Mouse (Mus musculus): ENCODE data around the gene Fggy.

Fggy gene

DNA sequence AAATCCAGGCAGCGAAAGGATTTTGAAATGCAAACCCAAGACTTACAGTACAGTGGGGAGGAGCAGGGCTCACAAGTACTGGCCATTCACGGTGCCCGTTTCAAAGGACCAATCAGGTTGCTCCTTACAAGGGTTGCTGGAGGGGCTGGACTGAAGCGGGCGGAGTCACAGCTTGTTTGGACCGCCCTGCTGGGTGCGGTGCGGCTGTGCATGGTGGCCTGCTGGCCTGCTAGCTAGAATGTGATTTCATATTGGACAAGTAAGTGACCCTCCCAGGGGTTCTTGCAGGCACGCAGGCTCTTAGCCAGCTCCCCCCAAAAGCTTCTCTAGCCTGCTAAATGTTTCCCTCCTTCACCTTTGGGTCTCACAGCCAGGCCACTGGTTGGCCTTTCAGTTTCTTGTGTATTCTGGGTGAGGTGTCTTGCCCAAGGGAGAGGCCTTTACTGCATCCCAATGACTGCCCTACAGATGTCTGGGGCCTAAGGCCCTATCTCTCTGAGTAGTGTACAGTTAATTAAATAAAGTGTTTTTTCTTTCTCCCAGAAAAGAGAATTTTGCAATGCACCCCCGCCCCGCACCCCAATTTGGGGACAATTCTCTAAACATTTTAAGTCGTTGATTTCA is at the start of gene Fggy:
Fggy (plus strand) TSS at position 175 of the 624 bp plus-strand sequence.
- peak; percentile 97 to 99 for DNase-seq

DNA sequence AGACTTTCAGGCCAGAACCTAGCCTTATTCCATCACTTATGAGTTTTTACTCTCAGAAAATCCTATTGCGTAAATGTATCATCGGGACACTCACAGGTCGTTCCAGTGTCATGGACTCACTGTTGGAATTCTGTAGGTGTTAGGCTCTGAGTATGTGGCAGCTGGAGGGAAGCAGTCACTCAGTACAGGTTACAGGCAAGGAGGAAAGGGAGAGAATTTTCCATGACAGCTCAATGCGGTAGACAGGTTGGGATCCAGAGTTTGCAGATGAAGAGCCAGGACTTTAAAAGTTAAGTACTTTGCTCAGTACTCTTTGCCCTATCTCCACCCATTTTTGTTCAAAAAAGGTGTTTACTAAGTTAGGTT is 49.4 kb upstream of the Fggy start:
- no peak for DNase-seq

DNA sequence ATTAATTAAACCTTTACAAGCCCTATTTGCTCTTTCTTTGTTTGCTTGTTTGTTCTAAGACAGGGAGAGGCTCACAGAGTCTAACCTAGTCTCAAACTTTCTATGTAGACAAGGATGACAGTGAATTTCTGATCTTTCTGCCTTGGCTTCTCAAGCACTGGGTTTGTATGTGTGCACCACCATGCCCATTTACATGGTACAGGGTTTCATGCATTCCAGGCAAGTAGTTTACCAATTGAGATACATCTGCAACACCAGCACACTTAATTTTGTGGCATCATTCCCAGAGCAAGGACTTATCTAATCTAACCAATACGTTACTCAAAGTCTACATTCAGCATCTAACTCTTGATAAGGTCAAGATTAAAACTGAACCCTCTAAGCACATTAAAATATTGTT is 38.9 kb upstream of the Fggy start:
- no peak for DNase-seq

DNA sequence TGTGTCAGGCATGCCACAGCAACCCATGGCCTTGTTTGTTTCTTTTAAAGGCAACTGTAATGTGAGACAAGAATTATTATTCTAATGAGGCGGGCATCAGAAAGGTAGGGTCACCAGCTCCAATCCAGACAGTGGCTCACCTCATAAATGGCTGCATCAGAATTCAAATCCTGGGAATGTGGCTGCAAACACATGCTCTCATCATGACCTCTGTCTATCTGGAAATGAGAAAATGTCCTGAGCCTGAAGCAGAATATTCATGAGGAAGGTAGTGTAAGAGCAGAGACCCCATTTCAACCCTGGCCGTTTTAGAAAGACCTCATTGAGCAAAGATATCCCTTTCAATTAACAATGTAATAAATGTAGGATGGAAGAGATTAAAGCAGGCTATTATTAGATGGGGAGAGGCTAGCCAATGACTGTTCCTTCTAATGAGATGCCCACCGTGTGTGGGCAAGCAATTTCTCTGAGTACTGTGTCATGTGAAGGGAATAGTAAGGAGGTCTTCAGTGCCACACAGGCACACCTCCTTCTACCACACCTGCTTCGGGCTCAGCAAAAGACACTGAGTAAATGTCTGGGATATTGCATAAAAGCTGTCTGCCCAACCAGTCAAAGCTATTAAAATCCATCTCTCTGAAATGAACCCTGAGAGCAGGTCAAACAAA is 37.2 kb upstream of the Fggy start:
- DNase-seq, result no peak

DNA sequence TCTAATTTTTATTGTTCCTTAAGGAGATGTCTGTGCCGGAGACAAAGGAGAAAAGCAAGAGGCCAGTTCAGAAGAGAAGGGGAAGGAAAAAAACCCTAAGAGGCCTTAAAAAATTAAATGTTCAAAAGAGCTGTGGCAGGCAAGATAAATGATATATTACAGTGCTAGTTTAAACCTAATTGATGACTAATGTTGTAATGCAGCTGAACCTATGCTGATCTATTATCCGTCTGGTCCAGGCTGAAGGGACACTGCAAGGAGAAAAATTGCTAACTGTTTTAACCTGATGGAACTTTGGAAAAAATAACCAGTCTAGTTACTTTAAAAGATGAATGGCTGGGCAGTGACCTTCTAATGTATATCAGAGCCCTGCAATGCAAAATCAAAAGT is 36.7 kb upstream of the Fggy start:
- no peak for DNase-seq

DNA sequence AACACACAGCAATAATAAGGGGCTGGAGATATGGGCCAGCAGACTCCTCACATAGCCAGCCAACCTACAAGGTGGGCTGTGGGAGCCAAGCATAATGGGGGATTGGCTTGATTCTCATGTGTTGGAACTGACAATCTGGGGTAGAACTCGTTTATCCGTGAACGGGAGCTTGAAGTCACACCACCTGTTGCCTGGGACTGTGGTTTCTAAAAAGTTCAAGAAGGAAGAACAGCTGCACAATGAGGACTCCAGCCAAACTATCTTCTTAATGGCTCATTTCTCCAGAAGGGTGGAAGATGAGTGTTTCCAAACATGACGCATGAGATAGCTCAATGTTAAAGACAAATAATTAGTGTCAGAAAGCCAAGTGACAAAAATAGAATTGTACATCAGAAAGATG is 30.7 kb upstream of the Fggy start:
- no peak for DNase-seq

DNA sequence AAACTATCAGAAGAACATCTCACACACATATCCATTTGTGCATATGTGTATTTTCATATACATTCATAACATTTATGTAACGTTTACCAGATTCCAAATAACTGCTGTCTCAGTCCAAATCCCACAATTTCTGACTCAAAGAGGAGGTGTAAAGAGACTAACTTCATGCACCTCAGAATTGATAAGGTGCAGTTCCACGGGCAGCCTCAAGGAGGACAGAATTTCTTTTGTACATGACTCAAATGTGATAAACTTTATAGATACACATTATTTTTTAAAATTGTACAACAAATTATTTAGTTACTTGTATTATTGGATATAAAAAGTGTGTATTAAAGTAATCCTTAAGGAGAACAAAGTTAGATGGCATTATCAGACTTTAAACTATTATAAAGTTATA is 26.6 kb upstream of the Fggy start:
- DNase-seq, result no peak

DNA sequence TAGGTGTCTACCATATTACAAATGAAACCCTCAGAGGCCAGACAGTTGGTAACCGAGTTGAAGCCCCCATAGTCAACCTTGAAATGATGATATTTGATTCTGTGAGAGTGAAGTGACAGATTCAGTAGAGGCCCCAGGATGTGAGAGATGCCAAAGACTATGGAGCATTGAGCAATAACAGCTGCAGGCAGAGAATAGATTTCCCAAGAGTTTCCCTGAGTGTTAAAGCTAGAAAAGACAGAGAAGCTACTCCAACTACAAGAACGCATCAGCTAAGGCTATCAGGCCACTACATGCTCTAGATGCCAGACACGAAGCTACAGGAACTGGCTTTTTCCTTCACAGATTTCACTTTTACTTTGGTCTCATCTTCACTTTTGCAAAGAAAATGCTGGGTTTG is 23.4 kb upstream of the Fggy start:
- no peak for DNase-seq

DNA sequence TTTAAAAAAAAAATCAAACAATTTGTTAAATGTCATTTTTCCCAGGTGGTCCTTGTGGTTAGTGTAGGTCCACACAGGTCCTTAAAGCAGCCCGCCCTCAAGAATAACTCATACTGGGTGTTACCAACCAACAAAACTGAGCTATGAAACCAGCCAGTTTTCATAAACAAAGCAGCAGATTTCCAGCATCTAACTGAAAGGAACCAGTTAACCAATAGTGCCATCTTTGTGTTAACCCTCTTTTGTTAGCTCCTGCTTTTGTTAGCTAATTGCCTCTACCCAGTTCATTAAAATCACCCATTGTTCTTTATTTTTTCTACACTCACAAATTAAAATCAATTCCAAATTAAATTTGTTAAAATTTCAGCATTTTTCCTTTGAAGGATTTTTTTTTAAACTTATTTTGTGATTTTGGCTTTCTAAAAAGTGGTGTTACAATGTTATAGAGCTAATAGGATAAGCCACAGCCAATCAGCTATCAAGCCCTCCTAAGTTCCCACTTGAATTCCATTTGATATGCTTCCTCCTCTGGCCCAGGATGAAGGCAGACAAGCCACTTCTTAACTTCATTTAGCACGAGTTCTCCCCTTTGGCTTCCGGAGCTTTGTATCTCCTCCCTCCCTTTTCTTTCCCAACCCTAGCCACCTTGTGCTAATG is 15.8 kb upstream of the Fggy start:
- no peak for DNase-seq

DNA sequence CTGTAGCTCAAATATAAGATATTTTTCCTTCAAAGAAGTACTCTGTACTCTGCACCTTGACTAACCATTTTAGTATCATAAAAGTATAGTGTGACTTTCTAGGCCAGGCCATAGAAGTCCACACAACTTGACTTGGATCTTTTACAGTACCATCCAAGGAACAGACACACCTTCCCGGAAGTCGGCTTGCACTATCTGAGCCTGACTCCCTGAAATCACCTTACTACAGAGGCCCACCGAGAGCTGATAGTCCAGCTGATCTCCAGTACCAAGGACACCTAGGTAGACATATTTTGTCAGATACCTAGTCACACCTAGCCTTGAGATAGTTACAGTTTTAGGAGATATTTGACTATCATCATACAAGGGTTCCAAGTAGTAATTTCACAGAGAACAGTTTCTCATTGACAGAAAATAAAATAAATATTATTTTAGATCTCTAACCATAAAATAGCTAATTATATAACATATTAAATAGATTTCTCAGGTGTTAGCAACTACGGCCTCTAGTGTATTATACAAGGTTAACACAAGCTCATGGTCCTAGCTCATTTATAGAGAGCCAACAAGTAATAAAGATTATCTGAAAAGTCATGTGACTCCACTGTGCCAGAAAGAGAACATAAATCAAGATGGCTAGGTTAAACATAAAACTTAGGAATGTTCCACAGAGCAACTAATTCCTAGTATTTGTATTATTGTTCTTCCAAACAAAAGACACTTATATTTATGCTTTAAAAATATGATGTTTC is 15.1 kb upstream of the Fggy start:
- DNase-seq, result no peak

DNA sequence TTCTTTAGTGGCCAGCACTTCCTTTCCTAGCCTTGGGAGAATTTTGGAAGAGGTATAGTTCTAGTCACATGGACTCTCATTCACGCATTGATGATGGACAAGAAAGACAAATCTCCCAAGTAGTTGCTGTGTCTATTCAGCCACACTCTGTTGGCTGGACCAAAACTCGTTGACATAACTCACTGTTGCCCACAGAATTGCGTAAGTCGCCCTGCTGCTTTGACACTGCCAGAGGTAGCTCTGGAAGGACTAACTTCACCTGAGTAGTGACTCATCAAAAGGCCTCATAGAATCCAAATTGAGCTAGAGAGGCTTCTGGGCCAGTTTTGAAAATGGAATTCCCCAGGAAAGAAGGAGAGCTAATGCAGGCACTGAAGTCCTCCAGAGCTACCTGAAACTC is 13.8 kb upstream of the Fggy start:
- DNase-seq, result no peak

DNA sequence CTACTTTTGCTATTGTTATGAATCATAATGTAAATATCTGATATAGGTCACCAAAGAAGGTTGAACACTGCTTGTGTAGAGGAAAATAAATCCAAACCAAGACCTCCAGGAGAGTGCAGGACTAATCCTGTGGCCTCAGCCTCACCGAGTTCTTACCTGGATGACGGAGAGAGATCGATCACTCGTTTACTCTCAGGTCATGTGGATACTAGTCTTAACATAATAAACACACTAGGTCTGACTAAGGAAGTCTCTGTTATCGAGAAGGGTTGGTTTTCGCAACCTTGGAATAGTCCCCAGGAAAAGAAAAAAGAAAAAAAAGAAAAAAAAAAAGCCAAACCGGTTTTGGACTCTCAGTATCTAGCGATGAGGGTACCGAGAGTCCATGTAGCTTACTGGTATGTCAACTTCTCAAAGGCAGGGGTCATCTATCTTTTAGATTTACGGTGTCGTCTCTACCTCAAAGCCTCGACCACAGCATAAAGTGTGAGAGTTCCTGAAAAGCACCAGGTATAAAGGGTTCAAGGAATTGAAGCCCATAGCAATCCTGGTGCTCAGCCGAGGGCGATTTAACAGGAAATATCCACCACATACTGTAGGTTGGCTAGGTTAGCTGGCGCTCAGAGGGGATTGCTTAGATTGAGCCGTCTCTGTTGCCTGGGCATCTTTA is 509 bp upstream of the Fggy start:
- no peak for DNase-seq

DNA sequence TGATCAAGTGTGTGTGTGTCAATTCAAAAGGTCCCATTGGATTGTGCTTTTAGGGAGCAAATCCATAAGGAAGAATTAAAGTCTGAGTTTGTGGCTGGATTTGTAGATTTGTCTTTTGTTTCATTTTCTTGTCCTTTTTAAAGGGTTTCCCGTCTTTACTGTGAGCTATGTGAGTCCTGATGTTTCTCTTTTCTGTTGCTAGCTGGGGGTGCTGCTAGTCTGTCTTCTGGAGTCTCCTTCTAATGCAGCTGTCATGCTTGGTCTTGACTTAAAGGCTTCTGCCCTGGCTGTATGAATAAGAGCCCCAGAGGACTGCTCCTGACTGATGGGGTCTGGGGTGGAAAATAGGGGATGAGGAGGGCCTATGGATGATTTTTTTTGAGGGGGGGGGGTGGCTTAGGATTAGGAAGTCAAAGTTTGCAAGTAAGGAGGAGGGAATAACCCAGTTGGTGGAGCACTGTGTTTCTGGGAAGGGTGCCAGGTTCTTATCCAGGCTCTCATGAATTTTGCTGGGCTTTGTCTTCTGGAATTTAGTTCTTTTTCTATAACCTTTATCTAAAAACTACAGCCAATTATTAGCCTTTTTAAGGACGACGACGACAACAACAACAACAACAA is 1.1 kb downstream of the Fggy start:
- peak; percentile 29 to 35 for DNase-seq

DNA sequence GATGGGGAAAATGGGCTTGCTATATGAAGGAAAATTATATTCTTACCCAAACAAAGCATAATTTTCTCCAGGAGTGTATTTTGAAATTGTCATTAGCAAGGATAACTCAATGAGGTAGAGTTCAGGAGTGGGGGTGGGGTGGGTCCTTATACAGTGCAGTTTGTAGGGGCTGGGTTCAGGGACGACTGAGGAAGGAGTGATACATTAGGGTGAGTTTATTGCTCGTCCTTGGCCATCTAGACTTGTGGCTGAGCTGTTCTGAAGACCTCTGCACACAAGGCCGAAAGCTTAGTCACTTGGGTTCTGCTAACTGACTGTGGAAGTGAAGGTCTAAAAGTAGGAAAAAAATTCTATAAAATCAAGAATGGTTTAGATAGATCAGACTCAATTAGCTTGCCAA is 14.3 kb downstream of the Fggy start:
- DNase-seq, result no peak

DNA sequence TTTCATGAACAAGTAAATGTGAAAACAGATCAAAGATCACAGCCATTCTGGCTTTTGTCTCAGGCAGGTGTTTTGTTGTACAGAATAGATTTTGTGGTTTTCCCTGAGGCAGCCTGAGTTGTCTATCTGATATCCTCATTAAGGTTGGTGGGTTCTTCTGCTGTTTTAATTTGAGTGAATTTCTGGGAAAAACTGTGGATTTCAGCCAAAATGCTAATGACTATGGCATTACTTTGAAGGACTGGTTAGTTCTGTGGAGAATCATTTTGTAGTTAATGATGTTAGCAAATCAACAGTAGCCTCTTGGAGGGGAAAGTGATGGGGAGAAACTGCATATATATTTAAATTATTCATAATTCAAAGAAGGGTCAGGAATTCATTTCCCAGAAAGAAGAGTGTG is 16.4 kb downstream of the Fggy start:
- DNase-seq, result no peak

DNA sequence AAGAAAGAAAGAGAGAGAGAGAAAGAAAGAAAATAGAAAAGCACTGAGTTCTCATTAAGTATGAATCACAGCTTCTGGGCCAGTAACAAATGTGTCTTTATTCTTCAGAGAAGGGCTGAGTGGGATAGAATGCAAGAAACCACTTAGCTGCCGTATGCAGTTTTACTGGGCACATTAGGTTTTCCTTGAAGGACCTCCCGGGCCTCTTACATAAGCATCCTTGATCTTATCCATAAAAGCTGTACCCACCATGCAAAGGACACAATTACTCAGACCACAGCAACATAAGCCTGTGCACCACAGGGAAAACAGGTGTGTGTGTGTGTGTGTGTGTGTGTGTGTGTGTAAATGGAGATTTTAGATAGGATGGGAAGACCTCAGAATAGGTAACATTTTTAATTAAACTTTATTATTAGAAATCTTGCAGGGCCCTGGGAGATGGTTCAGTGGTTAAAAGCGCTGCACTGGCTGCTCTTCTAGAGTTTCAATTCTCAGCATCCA is 18.2 kb downstream of the Fggy start:
- no peak for DNase-seq

DNA sequence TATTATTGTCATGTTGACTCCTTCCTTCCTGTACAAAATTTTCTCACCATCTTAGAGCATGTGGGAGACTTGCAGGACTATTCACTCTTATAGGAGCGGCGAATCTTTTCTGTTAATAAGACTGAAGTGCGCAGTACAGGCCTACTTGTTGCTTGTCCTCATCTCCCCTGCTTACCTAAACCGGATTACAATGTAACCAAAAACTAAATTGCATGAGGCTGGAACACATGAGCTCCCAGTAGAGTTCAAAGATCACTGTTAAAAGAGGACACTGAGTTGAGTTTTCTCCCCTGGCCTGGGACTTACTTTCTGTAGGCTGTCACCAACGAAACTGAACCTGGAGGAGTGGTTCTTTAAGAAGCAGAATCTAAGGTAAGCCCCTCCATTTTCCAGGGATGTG is 21.9 kb downstream of the Fggy start:
- DNase-seq, result peak; percentile 66 to 84

DNA sequence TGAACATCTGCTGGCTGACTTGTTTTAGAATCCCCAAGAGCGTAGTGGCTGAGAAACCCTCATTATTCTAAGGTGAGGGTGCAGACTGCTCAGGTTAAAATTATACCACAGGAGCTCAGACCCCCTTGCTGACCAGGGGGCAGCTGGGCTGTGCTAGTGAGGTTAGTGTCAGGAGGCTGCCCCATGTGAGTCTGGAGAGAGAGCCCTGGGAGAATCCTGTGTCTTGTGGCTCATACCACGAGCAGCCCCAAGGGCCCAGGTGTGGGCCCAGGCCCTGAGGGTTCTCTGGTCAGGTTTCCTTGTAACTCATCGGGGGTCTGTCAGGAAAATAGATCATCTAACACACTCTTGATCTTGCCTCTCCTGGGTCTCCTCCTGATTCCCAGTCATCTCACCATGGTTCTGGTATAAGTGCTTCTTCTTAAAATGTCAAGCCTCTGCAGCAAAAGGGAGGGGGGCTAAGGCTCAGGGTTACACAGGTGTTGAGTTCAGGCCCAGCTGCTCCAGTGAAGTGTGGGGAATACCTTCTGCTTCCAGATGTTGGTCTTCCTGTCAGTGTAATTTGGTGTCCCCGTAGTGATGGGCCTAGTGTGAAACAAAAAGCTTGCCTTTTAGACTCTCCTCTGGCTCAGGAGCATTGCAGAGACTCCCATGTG is 26.9 kb downstream of the Fggy start:
- no peak for DNase-seq

DNA sequence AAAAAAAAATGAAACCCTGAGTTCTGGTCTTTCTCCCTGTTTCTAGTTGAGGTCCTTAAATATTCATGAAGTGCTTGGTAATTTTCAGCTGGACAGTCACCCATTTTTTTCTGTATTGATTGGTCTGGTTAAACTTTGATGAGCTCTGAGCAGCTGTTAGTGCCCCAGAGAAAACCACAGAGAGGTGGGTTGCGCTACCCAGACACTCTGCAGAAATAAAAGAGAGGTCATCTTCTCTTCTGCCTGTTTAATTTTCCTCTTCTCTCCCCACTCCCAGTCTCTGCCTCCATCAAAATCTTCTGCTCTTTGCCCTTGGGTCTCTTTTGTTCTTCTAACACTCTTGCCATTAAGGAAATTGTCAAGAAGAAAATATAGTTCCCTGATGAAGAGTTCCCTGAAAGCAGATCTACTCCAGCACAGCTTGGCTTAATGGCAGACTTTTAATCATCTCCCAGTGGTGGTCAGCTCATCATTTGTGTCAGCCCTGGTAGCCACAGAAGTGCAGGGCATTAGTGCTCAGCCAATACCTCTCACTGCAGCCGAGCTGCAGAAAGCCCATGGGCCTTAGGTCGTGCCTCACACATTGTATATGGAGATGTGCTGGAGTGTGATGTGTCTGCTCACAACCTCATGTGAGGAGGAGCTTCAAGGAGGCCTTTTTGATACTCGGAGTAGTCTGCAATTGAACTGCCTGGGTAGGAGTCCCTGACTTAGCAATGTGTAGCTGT is 29.1 kb downstream of the Fggy start:
- no peak for DNase-seq

DNA sequence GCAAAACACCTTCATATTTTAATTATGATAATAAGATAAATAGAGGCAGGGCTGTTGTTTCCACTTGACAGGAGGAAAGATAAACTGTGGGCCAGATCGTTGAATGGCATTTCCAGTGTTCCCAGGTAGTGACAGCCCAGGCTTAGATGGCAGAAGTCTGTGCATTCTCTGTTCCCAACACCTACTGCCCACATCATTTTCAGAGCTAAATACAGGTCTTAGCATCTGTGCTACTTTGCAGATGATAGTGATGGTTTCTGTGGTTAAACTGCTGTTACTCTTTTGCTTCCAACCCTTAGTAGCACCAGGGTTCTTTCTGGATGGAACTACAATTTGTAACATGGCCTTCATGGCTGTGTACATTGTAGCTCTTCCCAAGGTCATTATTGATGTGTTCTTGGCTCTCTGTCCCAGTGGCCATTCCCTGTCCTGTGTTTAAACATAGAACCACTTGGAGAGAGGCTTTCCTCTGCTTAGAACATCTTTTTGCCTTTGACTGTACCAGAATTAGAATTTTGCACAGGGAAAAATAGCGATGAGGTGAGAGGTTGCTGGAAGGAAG is 31.5 kb downstream of the Fggy start:
- DNase-seq, result no peak

DNA sequence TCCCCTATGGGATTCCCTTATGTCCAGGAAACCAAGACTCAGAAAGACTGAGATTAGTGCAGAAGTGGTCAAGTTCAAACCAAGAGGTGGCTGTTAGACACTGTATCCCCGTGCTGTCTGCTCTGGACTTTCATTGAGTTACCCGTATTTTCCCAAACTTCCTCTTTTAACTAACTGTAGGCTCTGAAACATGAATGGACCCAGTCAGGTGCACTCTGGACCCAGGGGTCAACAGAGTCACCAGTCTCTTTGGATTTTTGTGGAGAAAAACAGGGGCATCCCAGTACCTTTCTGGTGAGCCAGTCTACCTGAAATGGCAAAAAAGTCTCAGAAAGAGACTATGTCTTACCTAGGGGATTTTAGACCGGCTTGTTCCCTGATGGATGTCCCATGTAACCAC is 33.6 kb downstream of the Fggy start:
- DNase-seq, result no peak
